Mouse (Mus musculus) frontal cortex, postnatal 36 days (tissue): Measurements from ENCODE around the gene Fut7.

Experiments
- DNase-seq, 2 experiments: peaks; one replicate each; pipeline ENCODE4 v3.0.0; 2022; ENCODE audit warnings: low spot score in 2 of 2

The Fut7 gene

DNA sequence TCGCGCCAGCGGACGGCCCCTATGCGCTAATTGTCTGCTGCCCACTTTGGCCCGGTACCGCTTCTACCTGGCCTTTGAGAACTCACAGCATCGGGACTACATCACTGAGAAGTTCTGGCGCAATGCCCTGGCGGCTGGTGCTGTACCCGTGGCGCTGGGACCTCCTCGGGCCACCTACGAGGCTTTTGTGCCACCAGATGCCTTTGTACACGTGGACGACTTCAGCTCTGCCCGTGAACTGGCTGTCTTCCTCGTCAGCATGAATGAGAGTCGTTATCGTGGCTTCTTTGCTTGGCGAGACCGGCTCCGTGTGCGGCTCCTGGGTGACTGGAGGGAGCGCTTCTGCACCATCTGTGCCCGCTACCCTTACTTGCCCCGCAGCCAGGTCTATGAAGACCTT, 2.4 kb downstream of the Fut7 start:
- no peak for DNase-seq

- DNase-seq = peak; percentile 53 to 66
Measured at GRCm38 (mm10) chr2:25426721-25427191, 3.7 kb downstream of the Fut7 start.

- DNase-seq = no peak
Measured at GRCm38 (mm10) chr2:25427256-25427655, 4.2 kb downstream of the Fut7 start.

DNA sequence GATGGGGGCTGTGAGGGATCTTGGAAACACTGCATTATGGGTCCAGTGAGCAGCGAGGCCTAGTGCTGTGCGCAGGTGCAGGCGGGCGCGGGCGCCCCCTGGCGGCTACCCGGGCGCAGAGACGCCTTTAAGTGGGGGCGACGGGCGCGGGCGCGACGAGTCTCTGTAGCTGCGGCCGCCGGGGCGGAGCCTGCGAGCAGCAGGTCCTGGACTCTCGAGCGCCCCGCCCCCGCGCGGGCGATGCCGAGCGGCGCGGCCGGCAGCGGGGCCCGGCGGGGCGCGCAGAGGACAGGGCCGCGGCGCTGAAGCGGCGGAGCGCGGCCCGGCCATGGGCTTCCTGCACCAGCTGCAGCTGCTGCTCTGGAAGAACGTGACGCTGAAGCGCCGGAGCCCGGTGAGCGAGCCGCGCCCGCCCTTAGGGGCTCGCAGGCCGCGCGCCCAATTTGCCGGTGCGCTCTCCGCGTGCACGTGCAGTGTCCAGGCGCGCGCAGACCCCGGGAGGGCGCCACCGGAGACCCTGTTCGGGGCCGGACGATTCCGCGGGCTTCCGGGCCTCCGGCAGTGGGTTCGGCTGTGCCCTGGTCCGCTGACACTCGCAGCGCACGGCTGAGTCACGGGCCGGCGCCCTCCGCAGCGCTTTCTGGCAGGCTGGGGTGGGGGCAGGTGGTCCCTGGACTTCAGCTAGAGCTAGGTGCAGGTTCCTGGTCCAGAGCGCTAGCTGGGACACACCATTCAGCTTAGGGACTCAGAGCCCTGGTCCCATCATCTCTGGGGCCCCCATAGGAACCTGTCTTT, 5.6 kb downstream of the Fut7 start, which contains the start of gene Abca2:
Gene Abca2, plus strand, starts transcription at position 262 of the 795 bp plus-strand sequence.
- DNase-seq = peak; percentile 95 to 98

DNA sequence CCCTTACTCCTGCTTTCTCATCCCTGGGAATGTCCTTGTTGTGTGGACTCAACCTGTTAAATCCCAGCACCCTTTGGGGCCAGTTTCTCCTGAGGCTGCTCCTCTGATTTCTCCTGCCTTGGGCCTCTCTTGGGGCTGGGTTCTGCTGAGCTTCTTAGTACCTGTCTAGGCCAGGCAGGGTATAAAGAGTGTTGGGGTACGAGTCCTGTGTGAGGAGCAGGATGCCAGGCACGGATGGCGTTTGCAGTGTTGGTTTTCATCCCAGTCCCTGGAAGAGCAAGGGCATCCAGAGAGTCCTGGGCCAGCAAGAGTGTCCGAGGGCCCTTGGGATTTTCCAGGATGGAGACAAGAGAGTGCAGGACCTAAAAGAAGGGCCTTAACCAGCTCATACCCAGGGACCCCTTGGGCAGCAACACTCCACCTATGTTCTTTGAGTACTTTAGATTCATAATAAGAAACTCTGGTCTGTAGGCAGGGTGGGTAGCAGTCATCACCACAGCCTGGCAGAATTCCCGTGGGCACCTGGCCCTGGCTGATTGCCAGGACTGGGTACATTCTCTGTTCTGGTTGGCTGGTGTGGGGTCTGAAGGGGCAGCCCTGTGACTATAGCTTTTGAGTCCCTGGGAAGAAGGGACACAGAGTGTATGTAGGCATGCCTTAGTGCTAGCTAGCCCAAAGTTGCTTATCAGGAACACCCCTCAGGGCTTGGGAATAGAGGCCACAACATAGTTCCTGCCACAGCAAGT, 6.5 kb downstream of the Fut7 start:
- DNase-seq = peak in 1 of 2 experiments; percentile 15

- peak; percentile 22 to 42 for DNase-seq
Measured at GRCm38 (mm10) chr2:25430395-25431233, 7.5 kb downstream of the Fut7 start.

DNA sequence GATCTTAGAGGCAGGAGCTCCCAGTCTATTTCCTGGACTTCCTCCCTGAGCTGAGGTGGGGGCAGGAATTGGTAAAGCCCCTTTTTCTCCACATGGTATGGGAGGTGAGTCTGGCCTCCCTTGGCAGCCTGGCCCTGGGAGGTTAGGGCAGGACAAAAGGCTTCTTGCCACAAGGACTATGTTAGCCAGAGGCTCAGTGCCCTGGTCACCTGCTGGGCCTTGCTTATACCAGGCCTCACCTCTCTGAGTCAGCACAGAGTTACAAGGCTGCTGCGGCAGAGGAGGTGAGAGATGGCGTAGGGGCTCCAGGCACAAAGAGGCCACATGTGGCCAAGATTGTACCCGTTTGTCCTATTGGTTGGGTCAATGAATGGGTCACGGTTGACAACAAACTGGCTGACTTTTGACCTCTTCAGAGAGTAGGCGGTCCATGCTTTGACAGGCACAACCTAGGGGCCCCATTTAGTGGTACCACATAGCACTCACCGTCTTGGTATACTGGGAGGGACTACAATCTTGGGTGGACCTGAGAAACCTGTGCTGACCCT, 8.3 kb downstream of the Fut7 start:
- no peak for DNase-seq

GRCm38 (mm10) chr2:25432326-25433098, 9.4 kb downstream of the Fut7 start:
- DNase-seq = no peak

GRCm38 (mm10) chr2:25433101-25433500, 10.0 kb downstream of the Fut7 start:
- no peak for DNase-seq

DNA sequence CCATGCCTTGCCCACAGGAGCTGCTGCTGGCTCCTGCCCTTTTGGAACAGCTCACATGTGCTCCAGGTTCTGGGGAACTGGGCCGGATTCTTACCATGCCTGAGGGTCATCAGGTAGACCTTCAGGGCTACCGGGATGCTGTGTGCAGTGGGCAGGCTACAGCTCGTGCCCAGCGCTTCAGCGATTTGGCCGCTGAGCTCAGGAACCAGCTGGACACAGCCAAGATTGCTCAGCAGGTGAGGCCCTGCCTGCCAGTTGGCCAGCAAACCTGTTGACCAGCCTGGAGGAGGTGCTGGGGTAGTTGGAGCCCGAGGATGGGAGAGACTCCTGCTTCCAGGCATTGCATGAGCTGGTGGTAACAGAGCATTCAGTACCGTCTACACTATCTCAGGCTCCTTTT, 11.2 kb downstream of the Fut7 start:
- no peak for DNase-seq

DNA sequence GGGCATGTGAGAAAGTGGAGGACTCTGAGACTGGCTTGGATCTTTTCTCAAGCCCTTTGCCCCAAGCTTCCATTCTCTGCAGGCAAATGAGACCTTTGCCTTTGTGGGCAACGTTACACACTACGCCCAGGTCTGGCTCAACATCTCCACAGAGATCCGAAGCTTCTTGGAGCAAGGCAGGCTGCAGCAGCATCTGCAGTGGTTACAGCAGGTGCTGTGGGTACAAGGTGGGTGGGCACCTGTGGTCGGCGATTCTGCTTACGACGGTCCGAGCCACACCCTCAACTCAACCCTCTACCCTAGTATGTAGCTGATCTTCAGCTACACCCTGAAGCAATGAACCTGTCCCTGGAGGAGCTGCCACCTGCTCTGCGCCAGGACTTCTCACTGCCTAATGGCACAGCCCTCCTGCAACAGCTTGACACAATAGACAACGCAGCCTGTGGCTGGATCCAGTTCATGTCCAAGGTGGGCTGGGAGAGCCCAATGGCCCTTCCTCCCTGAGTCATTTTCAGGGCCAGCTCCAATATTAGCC, 13.3 kb downstream of the Fut7 start:
- DNase-seq = no peak

DNA sequence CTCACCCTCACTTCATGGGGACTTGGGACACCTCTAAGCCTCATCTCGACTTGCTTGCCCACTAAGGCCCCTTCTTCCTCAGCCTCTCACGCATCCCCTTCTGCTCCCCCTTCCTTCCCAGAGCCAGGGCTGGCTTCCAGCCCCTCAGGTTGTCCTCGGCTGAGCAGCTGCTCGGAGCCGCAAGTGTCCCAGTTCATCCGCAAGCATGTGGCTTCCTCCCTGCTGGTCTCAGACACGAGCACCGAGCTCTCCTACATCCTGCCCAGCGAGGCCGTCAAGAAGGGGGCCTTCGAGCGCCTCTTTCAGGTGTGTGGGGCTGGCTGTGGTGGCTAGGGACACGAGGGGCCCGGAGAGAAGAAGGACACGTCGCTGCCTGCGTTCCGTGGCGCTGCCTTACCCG, 18.0 kb downstream of the Fut7 start:
- DNase-seq = no peak

DNA sequence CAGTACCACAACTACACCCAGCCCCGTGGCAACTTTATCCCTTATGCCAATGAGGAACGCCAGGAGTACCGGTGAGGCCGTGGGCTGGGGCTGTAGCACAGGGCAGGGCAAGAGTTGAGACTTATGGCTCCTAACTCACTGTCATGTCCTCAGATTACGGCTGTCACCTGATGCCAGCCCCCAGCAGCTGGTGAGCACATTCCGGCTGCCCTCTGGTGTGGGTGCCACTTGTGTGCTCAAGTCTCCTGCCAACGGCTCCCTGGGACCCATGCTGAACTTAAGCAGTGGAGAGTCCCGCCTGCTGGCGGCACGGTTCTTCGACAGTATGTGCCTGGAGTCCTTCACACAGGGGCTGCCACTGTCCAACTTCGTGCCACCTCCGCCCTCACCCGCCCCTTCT, 19.6 kb downstream of the Fut7 start:
- no peak for DNase-seq

DNA sequence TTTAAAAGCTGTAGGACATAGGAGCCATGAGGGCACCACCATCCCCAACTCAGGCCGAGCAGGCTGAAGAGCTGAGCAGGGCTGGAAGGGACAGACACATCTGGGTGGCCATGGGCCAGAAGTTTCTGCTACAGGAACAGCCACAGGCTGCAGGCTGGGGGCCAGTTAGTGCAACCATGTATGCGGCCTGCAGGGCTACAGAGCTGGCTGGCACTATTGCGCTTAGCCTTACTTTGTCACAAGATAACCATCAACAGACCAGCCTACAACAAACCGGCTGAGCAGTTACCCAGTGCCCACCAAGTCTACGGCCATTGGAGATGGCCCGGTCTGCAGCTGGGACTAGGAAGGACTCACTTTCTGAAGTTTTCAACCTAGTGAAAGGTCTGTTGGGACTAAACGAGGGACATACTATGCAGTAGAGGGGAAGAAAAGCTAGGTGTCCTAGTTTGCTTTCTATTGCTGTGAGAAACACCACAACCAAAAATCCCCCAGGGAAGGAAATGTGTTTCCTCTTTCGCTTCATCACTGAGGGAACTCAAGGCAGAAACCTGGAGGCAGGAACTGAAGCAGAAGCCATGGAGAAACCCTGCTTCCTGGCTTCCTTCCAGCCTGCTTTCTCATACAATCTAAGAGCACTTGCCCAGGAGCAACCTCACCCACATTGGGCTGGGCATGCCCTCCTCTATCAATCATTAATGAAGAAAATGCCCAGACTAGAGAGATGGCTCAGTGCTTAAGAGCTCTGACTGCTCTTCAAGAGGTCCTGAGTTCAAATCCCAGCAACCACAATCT, 28.0 kb downstream of the Fut7 start:
- DNase-seq = no peak

DNA sequence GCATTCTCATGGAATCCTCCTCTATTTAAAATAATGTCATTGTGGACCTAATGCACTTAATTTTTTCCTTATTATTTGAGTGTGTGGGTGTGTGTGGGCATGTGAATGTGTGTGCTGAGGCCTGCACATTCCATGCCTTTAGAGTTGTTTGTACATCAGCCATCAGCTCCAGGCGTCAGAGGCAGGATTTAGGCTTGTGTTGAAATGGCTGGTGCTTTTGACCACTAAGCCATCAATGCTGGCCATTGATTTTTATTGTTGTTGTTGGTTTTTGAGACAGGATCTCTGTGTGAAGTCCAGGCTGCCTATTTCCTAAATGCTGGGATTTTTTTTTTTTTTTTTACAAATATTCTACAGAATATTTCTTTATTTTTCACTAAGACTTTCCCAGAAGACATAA, 29.9 kb downstream of the Fut7 start:
- DNase-seq = no peak

DNA sequence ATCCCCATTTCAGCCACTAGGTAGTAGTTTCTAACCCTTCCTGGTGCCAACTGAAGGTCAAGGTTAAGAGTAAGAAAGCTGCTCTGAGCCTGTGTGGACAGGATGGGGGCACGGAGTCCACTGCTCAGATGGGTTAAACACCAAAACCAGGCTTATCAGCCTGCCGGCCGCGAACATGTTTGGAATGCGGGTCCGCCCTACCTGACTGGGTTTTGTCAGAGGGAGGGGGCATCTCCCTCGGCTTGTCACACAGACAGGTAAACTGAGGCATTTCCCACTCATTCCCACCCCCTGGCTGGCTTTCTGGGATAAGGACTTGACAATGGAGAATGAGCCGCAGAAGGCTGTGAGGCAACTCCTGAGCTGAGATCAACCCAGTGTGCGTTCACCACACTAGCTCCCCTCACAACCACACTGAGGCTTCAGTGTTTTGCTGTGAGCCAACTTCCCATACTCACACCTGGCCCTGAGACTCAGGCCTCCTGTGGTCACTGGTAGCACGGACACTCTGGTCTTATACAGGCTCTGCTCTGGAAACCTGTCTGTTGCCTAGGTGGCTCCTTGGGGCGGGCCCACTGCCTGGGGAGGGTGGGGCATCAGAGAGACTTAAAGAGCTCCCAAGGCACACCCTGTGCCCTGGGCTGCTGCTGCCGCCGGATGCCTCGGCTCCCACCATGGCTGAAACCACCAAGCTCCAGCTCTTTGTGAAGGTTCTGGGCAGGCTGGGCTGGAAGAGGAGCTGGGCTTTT, 33.3 kb downstream of the Fut7 start, which contains the start of gene Clic3:
Gene Clic3, plus strand, starts transcription at position 634 of the 749 bp plus-strand sequence.
- DNase-seq = no peak

GRCm38 (mm10) chr2:25457022-25457896, 34.2 kb downstream of the Fut7 start:
- DNase-seq = no peak

- DNase-seq = no peak
Measured at GRCm38 (mm10) chr2:25458911-25459310, 35.8 kb downstream of the Fut7 start.
